Mouse (Mus musculus): ENCODE results near the gene Cdkn2b. TPM values are rescaled to one million over a fixed set of nuclear protein-coding genes. Genes with fewer than 3 reads are reported as not detected.

Cdkn2b gene
- polyA plus RNA-seq, 1 experiment from 2014 or later: 2.5 TPM

DNA sequence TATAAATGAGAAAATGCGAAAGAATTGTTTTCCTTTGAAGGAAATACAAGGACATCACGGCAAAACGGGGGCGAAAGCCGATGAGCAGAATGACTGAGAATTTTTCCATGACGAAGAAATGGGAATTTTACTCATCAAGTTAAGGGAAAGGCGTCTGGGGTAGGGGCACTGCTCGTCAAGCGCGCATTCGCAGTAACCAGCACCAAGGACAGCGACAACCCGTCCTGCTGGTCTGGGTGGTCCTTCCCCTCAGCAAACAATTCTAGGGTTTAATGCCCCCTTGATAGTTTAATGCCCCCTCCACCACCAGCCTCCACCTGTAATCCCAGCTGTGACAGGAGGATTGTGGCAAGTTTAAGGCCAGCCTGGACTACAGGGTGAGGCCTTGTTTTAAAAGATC is 2.6 kb upstream of the Cdkn2b start:
- Histone ChIP-seq H3K9ac (ENCODE audit: low read depth, low read length) (no peak overlapping the region), H3K4me3 (ENCODE audit: low read depth, low read length) (no peak overlapping the region), H3K27ac (replicated peaks; ENCODE audit: low read depth, low read length) (no peak overlapping the region), H3K4me1 (ENCODE audit: control insufficient read depth, insufficient read depth, low read length) (no peaks in the 10 kb centered on the region; the same call in 1 of the 2 replicates), H3K4me2 (ENCODE audit: low read depth, low read length) (no peak overlapping the region), H3K36me3 (ENCODE audit: control insufficient read depth, insufficient read depth, low read length) (no peaks in the 10 kb centered on the region), H3K27me3 (replicated peaks; ENCODE audit: control insufficient read depth, insufficient read depth, low read length) (peaks cover 51% of the 10 kb centered on the region), H3K9me3 (ENCODE audit: control insufficient read depth, low read length) (no peaks in the 10 kb centered on the region)
- 9% methylated on average over 13 of the region's 13 CpGs for WGBS
- DNase-seq (ENCODE audit: low spot score) (peak; percentile 70), ATAC-seq (ENCODE audit: low read depth) (0 out of 2 replicates have a peak, but pooled peaks have one; percentile 31)

DNA sequence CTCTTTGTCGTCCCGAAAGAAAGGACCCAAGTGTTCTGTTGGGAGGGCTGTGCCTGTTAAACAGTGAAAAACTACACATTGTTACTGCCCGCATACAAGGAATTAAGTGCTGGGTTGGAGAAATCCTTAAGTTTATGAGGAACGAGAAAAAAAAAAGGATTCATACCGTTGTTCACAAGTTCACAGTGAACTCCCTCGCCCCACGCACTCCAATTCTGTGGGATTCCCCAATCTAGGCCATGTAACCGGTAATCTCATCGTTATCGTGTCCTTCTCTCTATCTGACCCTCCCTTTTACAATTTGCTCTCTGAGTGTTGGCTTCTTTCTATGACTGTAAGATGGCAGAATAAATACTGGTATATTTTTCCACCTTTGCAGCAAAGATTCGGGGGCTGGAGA is 843 bp downstream of the Cdkn2b start:
- DNase-seq (ENCODE audit: low spot score): no peak
- Histone ChIP-seq H3K36me3 (ENCODE audit: control insufficient read depth, insufficient read depth, low read length) (no peaks in the 10 kb centered on the region), H3K9me3 (ENCODE audit: control insufficient read depth, low read length) (no peaks in the 10 kb centered on the region), H3K4me1 (ENCODE audit: control insufficient read depth, insufficient read depth, low read length) (no peaks in the 10 kb centered on the region; the same call in 1 of the 2 replicates), H3K27ac (replicated peaks; ENCODE audit: low read depth, low read length) (no peak overlapping the region), H3K27me3 (replicated peaks; ENCODE audit: control insufficient read depth, insufficient read depth, low read length) (peaks cover 85% of the 10 kb centered on the region), H3K4me2 (ENCODE audit: low read depth, low read length) (peak overlapping the region; percentile 82), H3K4me3 (ENCODE audit: low read depth, low read length) (peak overlapping the region; percentile 49), H3K9ac (ENCODE audit: low read depth, low read length) (no peak overlapping the region)
- 1% methylated on average over 11 of the region's 11 CpGs for WGBS
- no peak for ATAC-seq (ENCODE audit: low read depth)

DNA sequence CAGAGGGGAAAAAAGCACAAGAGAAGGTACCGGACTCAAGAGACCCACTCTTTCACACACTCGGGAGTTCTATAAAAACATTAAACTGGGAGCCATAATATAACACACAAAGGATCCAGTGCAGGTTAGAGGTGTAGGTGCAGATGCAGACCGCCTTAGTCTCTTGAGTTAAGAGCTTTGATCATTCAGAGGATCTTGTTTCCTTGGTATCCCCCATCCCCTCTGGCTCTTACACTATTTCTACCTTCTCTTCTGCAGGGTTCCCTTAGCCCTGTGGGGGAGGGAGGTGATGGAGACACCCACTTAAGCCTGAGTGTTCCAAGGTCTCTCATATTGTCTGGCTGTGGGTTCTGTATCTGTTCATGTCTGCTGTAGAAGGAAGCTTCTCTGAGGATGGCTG is 2.8 kb downstream of the Cdkn2b start:
- Histone ChIP-seq H3K4me3 (ENCODE audit: low read depth, low read length) (no peak overlapping the region), H3K9ac (ENCODE audit: low read depth, low read length) (no peak overlapping the region), H3K36me3 (ENCODE audit: control insufficient read depth, insufficient read depth, low read length) (no peaks in the 10 kb centered on the region), H3K27me3 (replicated peaks; ENCODE audit: control insufficient read depth, insufficient read depth, low read length) (peaks cover 98% of the 10 kb centered on the region), H3K4me2 (ENCODE audit: low read depth, low read length) (no peak overlapping the region), H3K9me3 (ENCODE audit: control insufficient read depth, low read length) (no peaks in the 10 kb centered on the region), H3K27ac (replicated peaks; ENCODE audit: low read depth, low read length) (no peak overlapping the region), H3K4me1 (ENCODE audit: control insufficient read depth, insufficient read depth, low read length) (no peaks in the 10 kb centered on the region; the same call in 1 of the 2 replicates)
- DNase-seq (ENCODE audit: low spot score): no peak
- ATAC-seq (ENCODE audit: low read depth): no peak
- WGBS: 7% methylated on average over 3 of the region's 3 CpGs

DNA sequence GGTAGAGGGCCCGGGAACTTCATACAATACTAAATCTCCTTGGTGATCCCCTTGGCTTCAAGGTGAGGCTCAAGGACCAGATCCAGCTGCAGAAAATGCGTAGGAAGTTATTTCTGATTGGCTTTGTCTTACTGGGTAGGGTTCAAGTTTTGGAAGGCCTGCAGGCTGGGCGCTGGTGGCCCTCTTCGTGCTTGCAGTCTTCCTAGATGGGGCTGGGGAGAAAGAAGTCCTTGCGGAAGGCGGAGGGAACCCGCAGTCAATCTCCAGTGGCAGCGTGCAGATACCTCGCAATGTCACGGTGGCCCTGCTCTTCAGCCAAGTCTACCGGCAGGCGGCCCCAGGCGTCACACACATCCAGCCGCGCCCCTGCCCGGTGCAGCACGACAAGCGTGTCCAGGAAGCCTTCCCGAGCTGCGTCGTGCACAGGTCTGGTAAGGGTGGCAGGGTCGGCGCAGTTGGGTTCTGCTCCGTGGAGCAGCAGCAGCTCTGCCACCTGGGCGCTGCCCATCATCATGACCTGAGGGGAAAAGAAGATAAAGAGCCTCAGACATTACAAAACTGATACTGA is 4.0 kb downstream of the Cdkn2b start:
- no peaks in the 10 kb centered on the region for H3K36me3 ChIP-seq (ENCODE audit: control insufficient read depth, insufficient read depth, low read length)
- H3K4me1 ChIP-seq (ENCODE audit: control insufficient read depth, insufficient read depth, low read length): no peaks in the 10 kb centered on the region; the same call in 1 of the 2 replicates
- peaks cover 98% of the 10 kb centered on the region for H3K27me3 ChIP-seq (replicated peaks; ENCODE audit: control insufficient read depth, insufficient read depth, low read length)
- H3K4me2 ChIP-seq (ENCODE audit: low read depth, low read length): no peak overlapping the region
- 2% methylated on average over 25 of the region's 25 CpGs for WGBS
- DNase-seq (ENCODE audit: low spot score): no peak
- H3K4me3 ChIP-seq (ENCODE audit: low read depth, low read length): no peak overlapping the region
- H3K9ac ChIP-seq (ENCODE audit: low read depth, low read length): no peak overlapping the region
- no peak for ATAC-seq (ENCODE audit: low read depth)
- H3K27ac ChIP-seq (replicated peaks; ENCODE audit: low read depth, low read length): no peak overlapping the region
- H3K9me3 ChIP-seq (ENCODE audit: control insufficient read depth, low read length): no peaks in the 10 kb centered on the region

DNA sequence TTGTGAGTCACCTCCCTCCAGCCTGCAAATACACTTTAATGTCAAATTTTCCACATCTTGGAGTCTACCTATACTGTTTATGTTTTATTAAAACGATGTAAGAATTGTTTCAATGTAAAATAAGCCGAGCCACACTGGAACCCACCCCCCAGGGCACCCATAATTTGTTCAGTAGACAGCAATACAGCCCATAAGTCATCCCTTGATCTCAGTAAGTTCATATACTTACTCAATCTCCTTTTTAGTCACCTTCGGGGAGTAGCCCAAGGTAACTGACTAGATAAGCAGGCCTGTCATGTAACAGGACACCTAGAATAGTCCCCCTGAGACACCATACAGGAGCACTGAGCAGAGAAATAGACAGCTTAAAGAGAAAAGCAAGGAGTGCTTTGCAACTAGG is 5.1 kb downstream of the Cdkn2b start:
- no peaks in the 10 kb centered on the region for H3K36me3 ChIP-seq (ENCODE audit: control insufficient read depth, insufficient read depth, low read length)
- no peak overlapping the region for H3K9ac ChIP-seq (ENCODE audit: low read depth, low read length)
- no peak for DNase-seq (ENCODE audit: low spot score)
- no peak for ATAC-seq (ENCODE audit: low read depth)
- H3K4me3 ChIP-seq (ENCODE audit: low read depth, low read length): no peak overlapping the region
- peaks cover 97% of the 10 kb centered on the region for H3K27me3 ChIP-seq (replicated peaks; ENCODE audit: control insufficient read depth, insufficient read depth, low read length)
- 10% methylated on average over 3 of the region's 3 CpGs for WGBS
- H3K4me2 ChIP-seq (ENCODE audit: low read depth, low read length): no peak overlapping the region
- H3K4me1 ChIP-seq (ENCODE audit: control insufficient read depth, insufficient read depth, low read length): no peaks in the 10 kb centered on the region; the same call in 1 of the 2 replicates
- H3K9me3 ChIP-seq (ENCODE audit: control insufficient read depth, low read length): no peaks in the 10 kb centered on the region
- H3K27ac ChIP-seq (replicated peaks; ENCODE audit: low read depth, low read length): no peak overlapping the region

DNA sequence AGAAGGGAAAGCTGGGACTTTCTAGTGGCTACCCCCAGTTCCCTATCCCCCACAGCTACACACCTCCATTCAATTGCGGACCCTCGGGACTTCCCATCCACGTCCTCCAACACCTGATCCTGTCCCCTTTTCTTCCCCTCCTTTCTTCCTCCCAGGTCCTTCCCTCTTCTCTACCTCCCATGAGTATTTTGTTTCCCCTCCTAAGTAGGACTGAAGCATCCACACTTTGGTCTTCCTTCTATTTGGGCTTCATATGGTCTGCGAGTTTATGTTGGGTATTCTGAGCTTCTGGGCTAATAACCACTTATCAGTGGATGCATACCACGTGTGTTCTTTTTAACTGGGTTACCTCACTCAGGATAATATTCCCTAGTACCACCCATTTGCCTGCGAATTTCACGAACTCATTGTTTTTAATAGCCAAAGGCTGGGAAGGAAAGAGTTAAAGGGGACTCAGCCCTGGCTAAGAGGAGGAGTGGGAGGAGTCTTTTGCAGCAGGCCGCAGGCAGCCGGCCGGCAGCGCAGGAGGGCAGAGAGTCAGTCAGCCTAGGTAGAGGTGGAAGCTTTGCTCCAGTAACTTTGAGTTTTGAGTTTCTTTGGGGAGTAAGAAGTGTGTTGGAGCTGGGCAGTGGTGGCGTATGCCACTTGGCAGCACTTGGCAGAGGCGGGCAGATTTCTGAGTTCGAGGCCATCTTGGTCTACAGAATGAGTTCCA is 7.4 kb downstream of the Cdkn2b start:
- Histone ChIP-seq H3K27ac (replicated peaks; ENCODE audit: low read depth, low read length) (no peak overlapping the region), H3K27me3 (replicated peaks; ENCODE audit: control insufficient read depth, insufficient read depth, low read length) (peaks cover 95% of the 10 kb centered on the region), H3K9me3 (ENCODE audit: control insufficient read depth, low read length) (no peaks in the 10 kb centered on the region), H3K9ac (ENCODE audit: low read depth, low read length) (no peak overlapping the region), H3K36me3 (ENCODE audit: control insufficient read depth, insufficient read depth, low read length) (no peaks in the 10 kb centered on the region), H3K4me2 (ENCODE audit: low read depth, low read length) (no peak overlapping the region), H3K4me1 (ENCODE audit: control insufficient read depth, insufficient read depth, low read length) (no peaks in the 10 kb centered on the region), H3K4me3 (ENCODE audit: low read depth, low read length) (no peak overlapping the region)
- no peak for ATAC-seq (ENCODE audit: low read depth)
- no peak for DNase-seq (ENCODE audit: low spot score)
- 1% methylated on average over 14 of the region's 14 CpGs for WGBS

DNA sequence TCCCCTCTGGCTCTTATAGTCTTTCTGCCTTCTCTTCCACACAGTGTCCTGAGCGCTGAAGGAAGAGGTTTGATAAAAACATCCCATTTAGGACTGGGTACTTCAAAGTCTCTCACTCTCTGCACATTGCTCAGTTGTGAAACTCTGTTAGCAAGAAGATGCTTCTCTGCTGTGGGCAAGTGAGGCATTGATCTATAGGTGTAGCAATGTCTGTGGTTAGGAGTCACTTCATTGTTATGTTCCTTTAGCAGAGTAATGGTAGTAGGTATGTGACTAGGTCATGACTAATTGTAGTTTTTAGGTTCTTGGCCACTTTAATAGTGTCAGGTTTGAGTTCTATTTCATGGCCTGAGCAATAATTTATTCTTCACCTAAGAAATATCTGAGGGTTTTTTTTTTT is 8.7 kb downstream of the Cdkn2b start:
- ATAC-seq (ENCODE audit: low read depth): no peak
- Histone ChIP-seq H3K36me3 (ENCODE audit: control insufficient read depth, insufficient read depth, low read length) (no peaks in the 10 kb centered on the region), H3K4me2 (ENCODE audit: low read depth, low read length) (no peak overlapping the region), H3K4me1 (ENCODE audit: control insufficient read depth, insufficient read depth, low read length) (no peaks in the 10 kb centered on the region), H3K9ac (ENCODE audit: low read depth, low read length) (no peak overlapping the region), H3K27me3 (replicated peaks; ENCODE audit: control insufficient read depth, insufficient read depth, low read length) (peaks cover 94% of the 10 kb centered on the region), H3K27ac (replicated peaks; ENCODE audit: low read depth, low read length) (no peak overlapping the region), H3K9me3 (ENCODE audit: control insufficient read depth, low read length) (no peaks in the 10 kb centered on the region), H3K4me3 (ENCODE audit: low read depth, low read length) (no peak overlapping the region)
- no peak for DNase-seq (ENCODE audit: low spot score)
- WGBS: 5% methylated on average over 1 of the region's 1 CpGs

DNA sequence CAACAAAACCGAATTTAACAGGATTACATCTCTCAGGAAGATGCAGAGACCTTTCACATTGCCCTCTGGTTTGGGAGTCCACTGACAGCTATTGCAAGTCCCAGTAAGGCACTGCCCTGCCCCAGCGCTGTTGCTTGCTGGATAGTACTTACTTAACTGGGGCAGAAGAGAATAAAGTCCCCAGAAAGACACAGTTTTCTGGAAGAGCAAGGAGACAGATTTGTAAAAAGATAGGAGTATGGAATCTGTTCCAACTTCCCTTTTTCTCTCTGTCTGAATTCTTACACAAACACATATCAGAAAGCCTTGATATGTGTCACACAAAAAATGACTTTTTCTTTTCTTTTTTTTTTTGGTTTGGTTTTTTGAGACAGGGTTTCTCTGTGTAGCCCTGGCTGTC is 11.1 kb downstream of the Cdkn2b start:
- DNase-seq (ENCODE audit: low spot score): no peak
- ATAC-seq (ENCODE audit: low read depth): no peak
- H3K27me3 ChIP-seq (replicated peaks; ENCODE audit: control insufficient read depth, insufficient read depth, low read length): peaks cover 93% of the 10 kb centered on the region
- H3K36me3 ChIP-seq (ENCODE audit: control insufficient read depth, insufficient read depth, low read length): no peaks in the 10 kb centered on the region
- H3K9me3 ChIP-seq (ENCODE audit: control insufficient read depth, low read length): no peaks in the 10 kb centered on the region
- no peak overlapping the region for H3K4me3 ChIP-seq (ENCODE audit: low read depth, low read length)
- H3K4me2 ChIP-seq (ENCODE audit: low read depth, low read length): no peak overlapping the region
- WGBS: 2% methylated on average over 2 of the region's 2 CpGs
- H3K27ac ChIP-seq (replicated peaks; ENCODE audit: low read depth, low read length): no peak overlapping the region
- H3K9ac ChIP-seq (ENCODE audit: low read depth, low read length): no peak overlapping the region
- no peaks in the 10 kb centered on the region for H3K4me1 ChIP-seq (ENCODE audit: control insufficient read depth, insufficient read depth, low read length)

All from embryonic facial prominence, embryonic 14.5 days (tissue).